Mouse (Mus musculus) left cerebral cortex, adult 8-10 months (tissue): ENCODE results near the gene Atxn7. TPM values are rescaled to one million over a fixed set of nuclear protein-coding genes. Genes with fewer than 3 reads are reported as not detected.
"Not testable (repeated sequence)": the region's sequence is repeated elsewhere in the genome, so short reads cannot be mapped to it uniquely, and the experiment has no call there.

Source experiments
- DNase-seq, 2 experiments: peaks; one replicate each; pipeline ENCODE4 v3.0.0; 2022; ENCODE audit warnings: low spot score in 2 of 2
- total RNA-seq, 4 experiments: library from RNA; stranded (reverse); gene quantifications; 2 replicates each; pipeline ENCODE4 v1.2.4; 2022

Atxn7 gene
- total RNA-seq, 4 experiments from 2014 or later, result 25.6 to 29.9 (median 28.8) TPM

- no peak for DNase-seq
These were observed 20.9 kb downstream of the Atxn7 start for GRCm38 (mm10) chr14:13982174-13982573.

DNA sequence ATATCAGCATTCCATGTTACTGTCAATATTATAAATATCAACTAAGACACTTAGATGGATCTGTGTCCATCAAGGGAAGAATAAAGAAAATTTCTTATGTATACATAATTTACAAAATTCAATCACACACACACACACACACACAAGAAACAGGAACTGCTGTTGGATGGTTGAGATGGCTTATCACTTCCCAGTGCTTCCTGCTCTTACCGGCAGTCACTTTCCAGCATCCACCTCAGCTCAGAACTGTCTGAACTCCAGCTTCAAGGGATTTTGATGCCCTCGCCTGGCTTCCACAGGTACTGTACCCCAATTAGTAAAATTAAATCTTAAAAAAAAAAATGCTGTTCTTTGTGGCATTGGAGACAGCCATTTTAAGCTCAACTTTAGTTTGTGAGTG, 27.2 kb downstream of the Atxn7 start:
- no peak for DNase-seq

- DNase-seq, result no peak
These were observed 29.5 kb downstream of the Atxn7 start for GRCm38 (mm10) chr14:13990741-13991140.

DNA sequence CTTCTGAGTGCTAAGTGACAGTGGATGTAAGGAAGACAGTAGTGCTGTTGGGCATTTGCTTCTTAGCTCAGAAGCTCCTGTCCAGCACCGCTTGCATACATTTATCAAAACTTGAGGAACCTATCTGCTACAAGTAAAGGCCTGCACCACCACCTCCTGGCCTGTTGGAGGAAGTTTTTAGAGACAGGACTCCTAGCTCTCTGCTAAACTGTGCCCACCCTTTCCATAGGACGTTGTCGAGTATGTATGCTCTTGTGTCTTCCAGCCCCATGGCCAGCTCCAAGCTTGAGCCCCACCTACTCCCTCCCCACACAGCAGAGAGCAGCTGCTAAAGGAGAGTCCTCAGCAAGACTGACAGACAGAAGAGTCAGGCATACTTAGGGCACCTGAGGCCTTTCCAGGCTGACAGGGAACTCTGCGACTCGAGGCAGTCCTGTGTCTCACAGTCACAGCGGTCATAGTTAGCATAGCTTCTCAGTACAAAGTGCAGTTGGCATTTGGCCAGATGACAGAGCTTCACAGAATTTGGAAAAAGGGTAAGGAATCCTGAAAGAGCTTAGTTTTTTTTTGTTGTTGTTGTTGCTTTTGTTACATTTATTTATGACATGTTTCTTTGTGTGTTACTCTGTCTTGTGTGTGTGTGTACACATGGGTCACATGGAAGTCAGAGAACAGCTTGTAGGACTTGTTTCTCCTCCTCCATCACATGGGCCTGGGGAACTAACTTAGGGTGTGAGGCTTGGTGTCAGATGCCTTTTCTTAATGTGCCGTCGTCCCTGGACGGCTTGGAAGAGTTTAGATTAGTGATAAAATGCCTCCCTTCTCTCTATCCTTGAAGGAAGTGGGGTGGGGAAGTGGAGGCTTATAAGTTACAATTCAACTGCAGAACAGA, 34.2 kb downstream of the Atxn7 start:
- DNase-seq, result no peak

DNA sequence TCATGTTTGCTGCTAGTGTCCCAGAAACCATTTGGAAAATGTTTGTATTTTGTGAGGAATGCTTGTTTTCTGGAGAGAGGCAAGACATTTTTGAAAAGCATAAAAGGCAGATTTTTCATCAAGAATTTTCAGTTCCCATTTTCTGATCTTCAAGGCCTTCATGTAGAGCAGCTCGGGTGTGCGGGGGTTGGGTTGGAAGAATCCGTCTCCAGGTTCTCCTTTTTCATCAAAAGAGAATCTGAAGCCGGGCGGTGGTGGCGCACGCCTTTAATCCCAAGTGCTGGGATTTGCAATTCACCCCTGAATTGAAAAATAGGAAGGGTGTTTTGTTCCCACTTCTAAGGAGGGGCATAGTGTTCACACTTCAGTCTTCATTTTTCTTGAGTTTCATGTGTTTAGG, 41.5 kb downstream of the Atxn7 start:
- DNase-seq, result no peak

DNA sequence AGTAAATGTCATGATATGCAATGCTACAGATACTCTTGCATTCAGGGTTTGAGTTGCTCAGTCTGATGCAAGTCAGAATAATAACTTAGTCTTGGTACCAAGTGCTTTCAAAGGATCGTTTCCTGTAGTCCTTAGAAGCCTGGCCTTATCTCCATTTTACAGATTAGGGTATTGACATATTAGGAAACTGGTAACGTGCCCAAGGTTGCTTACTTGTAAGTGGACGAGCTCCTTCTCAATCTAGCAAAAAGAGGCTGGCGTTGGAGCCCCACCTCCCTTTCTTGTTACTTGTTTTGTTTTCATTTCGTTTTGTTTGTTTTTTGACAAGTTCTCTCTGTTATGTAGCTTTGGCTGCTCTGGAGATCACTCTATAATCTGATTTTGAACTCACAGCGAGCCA, 48.5 kb downstream of the Atxn7 start:
- DNase-seq, result no peak

- DNase-seq, result peak; percentile 69 to 83
These were observed 51.4 kb downstream of the Atxn7 start for GRCm38 (mm10) chr14:14012383-14013251.

DNA sequence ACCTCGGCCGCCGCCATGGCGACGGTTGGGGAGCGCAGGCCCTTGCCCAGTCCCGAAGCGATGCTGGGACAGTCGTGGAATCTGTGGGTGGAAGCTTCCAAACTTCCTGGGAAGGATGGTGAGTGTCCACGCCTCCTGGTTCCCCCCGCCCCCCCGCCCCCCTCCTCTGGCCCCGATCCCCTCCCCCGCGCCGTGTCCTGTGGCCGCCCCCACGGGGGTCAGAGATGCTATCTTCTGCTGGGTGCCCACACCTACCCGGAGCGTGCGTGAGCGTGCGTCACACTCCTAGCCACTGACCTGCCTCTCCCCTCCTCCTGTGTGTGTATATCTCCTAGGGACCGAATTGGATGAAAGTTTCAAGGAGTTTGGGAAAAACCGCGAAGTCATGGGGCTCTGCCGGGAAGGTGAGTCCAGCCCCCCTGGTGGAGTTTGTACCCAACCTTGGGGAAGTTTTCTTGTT, 52.0 kb downstream of the Atxn7 start:
- peak in 1 of 2 experiments; percentile 46 for DNase-seq

DNA sequence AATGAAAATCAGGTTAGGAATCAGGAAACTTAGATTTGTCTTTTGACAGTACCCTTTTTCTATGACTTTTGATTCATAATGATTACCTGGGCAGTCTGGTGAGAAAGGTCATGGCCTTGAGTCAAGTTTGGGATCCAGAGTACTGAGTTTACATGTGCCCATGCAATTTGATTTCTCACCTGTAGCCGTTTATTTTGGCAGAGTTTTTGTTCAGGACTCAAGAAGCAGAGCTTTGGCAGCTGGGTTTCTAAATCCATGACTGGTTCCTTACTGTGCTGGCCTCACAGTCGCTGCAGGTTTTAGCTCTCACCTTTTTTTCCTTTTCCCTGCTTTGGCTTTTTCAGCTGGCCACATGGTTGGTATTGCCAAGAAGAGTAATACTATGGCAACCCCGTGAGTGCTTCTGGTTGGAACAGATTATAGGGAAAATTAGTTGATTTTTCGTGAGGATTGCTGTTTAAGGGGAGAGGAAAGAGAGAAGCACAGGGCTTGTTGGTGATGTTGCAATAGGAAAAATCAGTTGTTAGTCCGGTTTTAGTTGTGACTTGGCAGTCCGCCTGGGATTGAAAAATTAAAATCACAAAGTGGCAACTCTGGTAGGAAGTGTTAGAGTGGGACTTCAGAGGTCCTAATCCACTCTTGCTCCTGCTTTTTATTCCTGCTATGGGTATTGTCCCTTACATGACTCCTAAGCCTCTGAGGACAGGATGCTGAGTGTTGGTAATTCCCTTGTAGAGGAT, 53.6 kb downstream of the Atxn7 start:
- DNase-seq, result no peak

- DNase-seq, result no peak
These were observed 58.1 kb downstream of the Atxn7 start for GRCm38 (mm10) chr14:14019155-14019894.

DNA sequence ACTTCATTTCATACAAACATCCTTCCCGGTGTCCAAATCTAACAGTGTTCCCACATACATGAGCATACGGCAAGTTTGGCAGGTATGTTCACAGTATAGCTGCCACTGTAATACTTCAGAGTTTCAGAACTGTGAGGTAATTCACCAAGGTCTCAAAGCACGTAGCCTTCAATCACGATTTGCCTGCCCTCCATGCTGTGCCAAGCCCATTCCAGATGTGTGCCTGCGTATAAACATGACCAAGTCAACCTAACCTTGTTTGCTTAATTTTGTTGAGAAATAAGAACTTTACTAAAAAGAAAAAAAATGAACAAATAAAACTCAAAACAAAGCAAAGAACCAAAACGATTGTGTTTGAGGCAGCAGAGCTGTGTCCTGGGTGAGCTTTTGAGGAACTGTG, 60.0 kb downstream of the Atxn7 start:
- DNase-seq, result no peak

DNA sequence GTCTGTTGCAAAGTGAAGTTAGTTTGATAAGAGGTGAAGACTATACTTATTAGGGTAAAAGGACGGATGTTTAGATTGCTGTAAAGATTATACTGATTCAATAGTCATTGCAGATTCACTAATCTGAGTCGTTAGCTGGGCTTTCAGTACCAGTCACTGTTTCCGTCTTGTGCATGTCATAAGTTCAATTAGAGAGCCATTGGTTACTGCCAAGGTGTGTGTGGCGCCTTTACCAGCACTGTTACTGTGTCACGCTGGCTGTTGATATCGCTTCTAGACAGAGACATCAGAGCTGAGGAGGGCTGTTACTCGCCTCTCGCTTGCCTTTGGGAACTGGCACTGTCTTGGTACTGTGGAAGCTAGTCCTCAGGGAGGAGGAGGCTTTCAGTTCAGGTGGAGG, 64.6 kb downstream of the Atxn7 start:
- DNase-seq, result no peak

- no peak for DNase-seq
These were observed 69.4 kb downstream of the Atxn7 start for GRCm38 (mm10) chr14:14030621-14031020.

- DNase-seq, result no peak
These were observed 71.6 kb downstream of the Atxn7 start for GRCm38 (mm10) chr14:14032842-14033241.

- DNase-seq, result no peak
These were observed 75.1 kb downstream of the Atxn7 start for GRCm38 (mm10) chr14:14036352-14036751.

DNA sequence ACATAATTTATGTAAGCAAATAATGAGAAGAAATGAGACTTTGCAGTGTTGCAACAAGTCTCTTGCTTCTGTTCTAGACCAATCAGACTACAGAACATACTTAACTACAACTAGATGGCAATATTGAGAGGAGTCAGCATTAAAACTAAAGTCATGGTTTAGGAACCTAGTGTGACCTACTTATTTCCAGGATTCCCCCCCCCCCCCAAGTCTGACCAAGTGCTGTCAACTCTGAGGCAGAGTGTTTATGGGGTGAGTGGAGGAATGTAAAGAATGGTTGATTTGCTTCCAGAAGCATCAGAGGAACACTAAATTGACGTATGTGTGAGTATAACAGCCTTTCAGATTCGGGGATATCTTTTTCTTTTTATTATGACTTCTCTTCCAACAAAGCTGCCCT, 77.0 kb downstream of the Atxn7 start:
- no peak for DNase-seq

GRCm38 (mm10) chr14:14042336-14042735, 81.1 kb downstream of the Atxn7 start:
- DNase-seq, result no peak

DNA sequence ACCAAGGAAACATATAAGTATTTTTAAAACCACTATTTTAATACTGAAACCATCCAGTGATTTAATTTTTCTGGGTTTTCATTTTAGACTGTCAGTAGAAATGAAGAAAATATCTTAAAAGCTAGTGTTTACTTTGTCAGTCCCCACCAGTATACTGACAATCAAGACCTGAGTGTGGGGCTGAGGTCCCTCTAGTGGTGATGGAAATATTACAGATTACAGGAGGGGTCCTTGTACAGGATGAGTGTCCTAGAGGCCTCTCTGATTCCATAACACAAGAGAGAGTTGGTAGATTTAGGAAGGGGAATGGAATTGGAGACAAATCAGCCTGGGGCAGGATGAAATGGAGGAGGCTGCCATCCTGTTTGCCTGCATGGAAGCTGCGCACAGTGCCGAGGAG, 93.1 kb downstream of the Atxn7 start:
- no peak for DNase-seq

GRCm38 (mm10) chr14:14059606-14060005, 98.4 kb downstream of the Atxn7 start:
- not testable (repeated sequence) for DNase-seq

GRCm38 (mm10) chr14:14062531-14063245, 101.4 kb downstream of the Atxn7 start:
- DNase-seq, result no peak
